Mouse (Mus musculus) limb, embryonic 14.5 days (tissue): ENCODE measurements around the gene Per2. TPM values are rescaled to one million over a fixed set of nuclear protein-coding genes. Genes with fewer than 3 reads are reported as not detected.
A peak's percentile ranks its signal among the peaks of the same experiment; 100 is the strongest.

ENCODE experiments used
- ATAC-seq: fragments of 200-750 bp; cut with Nextera tagmentation; 2 replicates; pipeline ENCODE4 v1.8.0; 2017; ENCODE audit warnings: low read depth, moderate number of reproducible peaks, moderate TSS enrichment; ENCODE audit not compliant: low FRiP score
- DNase-seq: peaks from one replicate; pipeline ENCODE4 v3.0.0-alpha.2; 2015; ENCODE audit warnings: low spot score
- H3K27ac ChIP-seq: fragments of 300-500 bp; sonication (generic); replicated peaks from 2 replicates; pipeline ENCODE4 v1.5.1; 2014; ENCODE audit warnings: low read depth, mild to moderate bottlenecking, low read length, moderate library complexity, mixed read lengths
- H3K27me3 ChIP-seq: fragments of 300-500 bp; sonication (generic); 2 replicates; pipeline ENCODE4 v1.6.1; 2014; ENCODE audit warnings: low read length, mixed read lengths; ENCODE audit not compliant: control insufficient read depth, insufficient read depth
- H3K36me3 ChIP-seq: fragments of 300-500 bp; sonication (generic); 2 replicates; pipeline ENCODE4 v1.6.1; 2014; ENCODE audit warnings: mild to moderate bottlenecking, low read length, moderate library complexity, mixed read lengths; ENCODE audit not compliant: control insufficient read depth, insufficient read depth
- H3K4me1 ChIP-seq: fragments of 300-500 bp; sonication (generic); 2 replicates; pipeline ENCODE4 v1.6.1; 2014; ENCODE audit warnings: antibody characterized with exemption, low read length, mixed read lengths; ENCODE audit not compliant: control insufficient read depth, insufficient read depth
- H3K4me2 ChIP-seq: fragments of 300-500 bp; sonication (generic); replicated peaks from 2 replicates; pipeline ENCODE4 v1.6.1; 2014; ENCODE audit warnings: low read depth, mild to moderate bottlenecking, low read length, moderate library complexity; ENCODE audit not compliant: severe bottlenecking
- H3K4me3 ChIP-seq: fragments of 300-500 bp; sonication (generic); replicated peaks from 2 replicates; pipeline ENCODE4 v1.5.1; 2014; ENCODE audit warnings: low read length
- H3K9ac ChIP-seq: fragments of 300-500 bp; sonication (generic); 2 replicates; pipeline ENCODE4 v1.6.1; 2014; ENCODE audit warnings: mild to moderate bottlenecking, low read depth, low read length, moderate library complexity; ENCODE audit not compliant: severe bottlenecking
- H3K9me3 ChIP-seq: fragments of 300-500 bp; sonication (generic); 2 replicates; pipeline ENCODE4 v1.6.1; 2016; ENCODE audit warnings: low read length; ENCODE audit not compliant: control insufficient read depth
- POLR2A ChIP-seq: fragments of 200-500 bp; IDR thresholded peaks from 2 replicates; pipeline ENCODE4 v1.8.0; 2012; ENCODE audit warnings: inconsistent platforms, mild to moderate bottlenecking, moderate library complexity, borderline replicate concordance; ENCODE audit not compliant: insufficient read depth, insufficient read length; ENCODE audit errors: extremely low read depth
- WGBS: fragments of 180-500 bp; shearing (Covaris S2); extraction: QIAGEN DNeasy Blood & Tissue Kit; methylation state at CpG from one replicate; pipeline ENCODE4 v1.1.7; 2014; 5-methylcytosine and 5-hydroxymethylcytosine counted together
- polyA plus RNA-seq, 2 experiments: library from polyadenylated mRNA; depleted of rRNA in 1 of 2; stranded (reverse) in 1 of 2; unstranded in 1 of 2; fragments of >200 nt; fragmentation: Nextera tagmentation in 1 of 2; extraction: Ambion mirVana in 1 of 2; gene quantifications; 2 replicates each; pipeline versions ENCODE4 v1.2.1 to v1.2.3; 2012 to 2014

Per2 gene
- polyA plus RNA-seq, 2 experiments = 4.2 to 8.3 TPM

DNA sequence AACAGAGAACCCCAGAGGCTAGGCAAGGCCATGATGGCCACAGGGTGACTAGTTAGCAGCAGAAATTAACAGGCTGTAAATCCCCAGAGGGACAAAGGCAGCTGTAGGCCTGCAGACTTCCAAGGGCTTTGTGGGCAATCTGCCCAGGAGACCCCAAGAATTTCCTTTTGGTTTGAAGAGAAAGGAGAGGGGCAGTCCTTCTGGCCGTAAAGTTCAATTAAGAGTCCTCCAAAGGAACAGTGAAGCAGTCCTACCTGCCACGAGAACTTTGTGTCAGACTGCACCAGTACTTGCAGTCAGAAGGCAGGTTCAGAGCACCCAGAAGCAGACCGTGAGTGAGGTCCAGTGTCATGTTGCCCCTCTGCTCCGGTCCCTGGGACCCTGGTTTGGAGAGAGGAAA, 44.2 kb downstream of the Per2 start:
- Histone ChIP-seq H3K9ac (no peak overlapping the region; the same call in 1 of the 2 replicates), H3K36me3 (no peaks in the 10 kb centered on the region; the same call in 1 of the 2 replicates), H3K4me3 (no peak overlapping the region), H3K4me2 (peak overlapping the region; percentile 99), H3K27ac (peak overlapping the region; percentile 64), H3K27me3 (no peaks in the 10 kb centered on the region), H3K9me3 (no peaks in the 10 kb centered on the region), H3K4me1 (peaks cover 26% of the 10 kb centered on the region)
- no peak for ATAC-seq
- WGBS = 32% methylated on average over 4 of the region's 4 CpGs
- peak; percentile 49 for DNase-seq
- TF ChIP-seq POLR2A = no peak

DNA sequence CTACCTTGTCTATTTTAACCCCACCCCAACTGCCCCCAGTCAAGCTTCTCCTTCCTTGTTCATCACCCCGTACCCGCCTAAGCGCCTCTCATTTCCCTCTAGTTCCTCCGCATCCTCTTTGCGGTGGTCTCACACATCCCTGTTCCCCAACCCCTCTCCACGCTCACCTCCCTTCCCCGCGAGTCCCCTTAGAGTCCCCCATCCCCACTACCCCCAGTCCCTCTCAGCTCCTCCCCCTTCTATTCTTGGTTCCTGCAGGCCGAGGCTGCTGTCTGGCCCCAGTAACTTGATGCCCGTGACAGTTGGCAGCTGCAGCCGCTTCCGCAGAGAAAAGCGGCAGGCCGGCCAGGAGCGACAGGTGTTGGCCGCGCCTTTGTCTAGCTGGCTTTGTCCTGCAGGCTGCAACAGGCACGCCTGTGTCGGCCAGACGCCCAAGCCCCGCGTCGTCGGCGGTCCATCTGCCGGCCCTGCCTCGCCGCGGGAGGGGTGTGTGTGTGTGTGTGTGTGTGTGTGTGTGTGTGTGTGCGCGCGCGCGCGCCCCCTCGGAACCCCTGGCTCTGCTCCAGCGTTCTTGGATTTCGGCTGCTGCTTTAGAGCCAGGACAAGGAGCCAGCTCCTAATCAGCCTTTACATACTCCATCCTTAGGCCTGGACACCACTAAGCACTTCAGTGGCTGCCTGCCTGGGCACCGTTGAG, 45.1 kb downstream of the Per2 start, which contains the start of gene Hes6:
TSS of gene Hes6 (minus strand) at position 141 of the 697 bp plus-strand sequence.
- peak within 1 kb of the TSS; percentile 82 for H3K4me3 ChIP-seq
- DNase-seq (peak; percentile 88), ATAC-seq (peak; percentile 66)
- no peaks in the 10 kb centered on the region for H3K9me3 ChIP-seq
- H3K36me3 ChIP-seq = no peaks in the 10 kb centered on the region; the same call in 1 of the 2 replicates
- H3K9ac ChIP-seq = peak within 1 kb of the TSS; percentile 75
- WGBS = under 1% methylated on average over 35 of the region's 39 CpGs
- peak within 1 kb of the TSS; percentile 64 for H3K27ac ChIP-seq
- peak within 1 kb of the TSS; percentile 99 for H3K4me2 ChIP-seq
- H3K27me3 ChIP-seq = no peaks in the 10 kb centered on the region
- H3K4me1 ChIP-seq = peaks cover 26% of the 10 kb centered on the region
- TF ChIP-seq POLR2A = no peak

DNA sequence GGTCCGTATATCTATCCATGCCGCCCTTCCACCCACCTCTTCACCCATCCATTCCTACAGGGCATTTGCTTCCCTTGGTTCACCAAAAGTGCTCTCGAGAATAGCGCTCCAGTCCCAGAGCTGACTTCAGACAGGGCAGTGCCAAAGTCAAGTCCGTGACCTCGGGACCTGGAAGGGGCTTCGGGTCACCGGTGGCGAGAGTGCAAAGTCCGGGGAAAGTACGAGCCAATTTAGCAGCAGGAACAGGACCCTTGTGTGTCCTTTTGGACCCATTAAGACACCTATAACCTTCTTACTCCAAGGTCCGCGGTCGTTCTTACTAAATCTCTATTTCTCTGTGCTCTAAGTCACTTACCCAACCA, 45.6 kb downstream of the Per2 start:
- Histone ChIP-seq H3K36me3 (no peaks in the 10 kb centered on the region; the same call in 1 of the 2 replicates), H3K27me3 (no peaks in the 10 kb centered on the region), H3K27ac (peak overlapping the region; percentile 64), H3K4me3 (peak overlapping the region; percentile 82), H3K4me2 (peak overlapping the region; percentile 99), H3K9me3 (no peaks in the 10 kb centered on the region), H3K9ac (peak overlapping the region; percentile 48; the same call in 1 of the 2 replicates), H3K4me1 (peaks cover 26% of the 10 kb centered on the region)
- no peak for ATAC-seq
- TF ChIP-seq POLR2A = no peak
- WGBS = 0% methylated on average over 14 of the region's 14 CpGs
- no peak for DNase-seq

DNA sequence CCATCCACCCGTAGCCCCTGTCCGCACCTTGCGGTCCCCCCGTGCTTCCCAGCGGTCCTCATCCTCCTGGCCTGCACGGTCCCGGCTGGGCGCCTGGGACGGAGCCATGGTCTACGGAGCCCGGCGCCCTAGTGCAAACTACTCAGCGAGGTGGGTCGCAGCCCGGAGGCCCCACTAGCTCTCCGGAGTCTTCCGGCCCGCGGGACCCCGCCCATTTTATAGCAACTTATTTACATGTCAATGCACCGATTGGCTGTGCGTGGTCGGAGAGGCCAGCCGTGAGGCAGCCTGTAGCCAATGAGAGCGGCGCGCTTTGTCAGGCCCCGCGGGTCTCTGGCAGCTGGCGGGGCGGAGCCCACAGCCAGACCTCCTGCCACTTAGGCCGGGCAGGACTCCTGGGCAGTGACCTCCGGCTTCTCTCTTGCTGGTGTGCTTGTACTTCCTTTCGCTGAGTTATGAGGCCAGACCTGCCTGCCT, 46.1 kb downstream of the Per2 start:
- H3K9ac ChIP-seq = peak overlapping the region; percentile 75
- peak overlapping the region; percentile 64 for H3K27ac ChIP-seq
- no peaks in the 10 kb centered on the region for H3K9me3 ChIP-seq
- peak; percentile 76; the same call in 1 of the 2 replicates for TF ChIP-seq POLR2A
- WGBS = 1% methylated on average over 30 of the region's 34 CpGs
- H3K36me3 ChIP-seq = no peaks in the 10 kb centered on the region; the same call in 1 of the 2 replicates
- H3K4me2 ChIP-seq = peak overlapping the region; percentile 99
- DNase-seq = peak; percentile 97
- peak overlapping the region; percentile 82 for H3K4me3 ChIP-seq
- H3K27me3 ChIP-seq = no peaks in the 10 kb centered on the region
- peaks cover 26% of the 10 kb centered on the region for H3K4me1 ChIP-seq
- ATAC-seq = peak; percentile 92

DNA sequence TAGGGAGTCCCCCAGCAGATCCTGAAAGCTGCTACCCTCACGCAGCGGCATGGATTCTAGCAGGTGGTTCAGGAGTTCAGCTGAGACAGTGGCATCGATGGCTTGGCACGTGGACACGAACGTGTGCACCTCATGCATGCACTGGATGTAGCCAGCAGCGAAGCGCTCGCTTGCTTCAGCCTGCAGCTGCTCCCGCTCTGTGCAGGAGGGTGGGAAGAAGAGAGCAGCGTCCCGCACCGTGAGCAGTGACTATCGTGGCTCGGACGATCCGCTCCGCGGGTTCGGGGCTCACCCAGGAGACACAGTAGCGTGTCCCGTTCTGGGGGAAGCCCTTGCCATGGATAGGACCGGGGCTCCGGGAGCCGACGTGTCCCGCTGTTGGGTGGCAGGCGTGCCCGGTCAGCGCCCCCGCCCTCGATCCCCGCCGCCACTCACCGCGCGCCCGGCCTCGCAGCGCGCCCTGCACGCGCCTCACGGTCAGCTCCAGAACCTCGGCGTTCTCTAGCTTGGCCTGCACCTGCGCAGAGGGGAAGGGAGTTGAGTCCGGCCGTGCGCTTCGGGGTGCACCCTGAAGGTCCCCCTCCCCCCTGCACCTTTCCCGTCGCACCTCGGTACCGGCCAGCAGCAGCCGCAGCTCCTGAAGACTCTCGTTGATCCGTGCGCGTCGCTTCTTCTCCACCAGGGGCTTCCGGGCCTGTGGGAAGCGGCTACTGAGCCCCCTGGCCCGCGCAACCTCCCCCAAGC, 46.7 kb downstream of the Per2 start:
- Histone ChIP-seq H3K9ac (peak overlapping the region; percentile 75), H3K27ac (peak overlapping the region; percentile 64), H3K4me3 (peak overlapping the region; percentile 82), H3K9me3 (no peaks in the 10 kb centered on the region), H3K36me3 (no peaks in the 10 kb centered on the region; the same call in 1 of the 2 replicates), H3K27me3 (no peaks in the 10 kb centered on the region), H3K4me1 (peaks cover 26% of the 10 kb centered on the region), H3K4me2 (peak overlapping the region; percentile 99)
- TF ChIP-seq POLR2A = no peak
- peak; percentile 27 for ATAC-seq
- WGBS = 6% methylated on average over 42 of the region's 65 CpGs
- DNase-seq = no peak
